Mouse (Mus musculus): ENCODE results near the gene Npas1. TPM values are rescaled to one million over a fixed set of nuclear protein-coding genes. Genes with fewer than 3 reads are reported as not detected.

Gene Npas1
- polyA plus RNA-seq, 1 experiment, result 0.28 TPM

DNA sequence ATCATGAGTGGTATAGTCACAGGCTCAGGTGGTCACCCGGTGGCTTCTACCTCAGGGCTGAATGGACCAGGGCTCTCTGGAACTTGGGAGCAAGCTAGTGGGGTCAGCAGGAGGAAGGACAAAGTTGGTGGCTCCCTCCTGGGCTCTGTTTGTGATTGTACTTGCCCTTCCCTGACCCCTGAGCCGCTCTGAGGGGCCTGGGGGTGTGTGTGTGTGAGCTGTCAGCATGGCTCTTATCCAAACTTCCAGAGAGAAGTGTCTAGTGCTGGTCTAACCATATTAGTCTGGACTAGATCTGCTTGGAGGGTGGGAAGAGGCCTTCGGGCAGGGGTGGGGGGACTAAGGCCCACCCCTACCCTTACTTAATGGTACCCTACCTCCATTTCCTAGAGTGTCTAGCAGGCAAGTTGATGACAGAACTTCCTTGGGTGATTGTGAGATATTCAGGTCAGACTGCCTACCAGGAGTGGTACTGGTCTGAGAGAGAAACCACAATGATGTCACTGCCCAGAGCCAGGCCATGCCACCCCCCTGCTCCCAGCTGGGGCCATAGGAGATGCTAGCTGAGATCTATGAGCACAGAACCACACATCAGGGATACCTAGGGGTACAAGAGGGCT lies 44.1 kb downstream of the Npas1 start:
- H3K27ac ChIP-seq (ENCODE audit: control insufficient read depth, insufficient read depth, low read length), result no peak overlapping the region
- no peak for DNase-seq
- H3K4me3 ChIP-seq (ENCODE audit: control insufficient read depth, insufficient read depth, low read length), result no peak overlapping the region
- no peaks in the 10 kb centered on the region for H3K27me3 ChIP-seq (ENCODE audit: control insufficient read depth, insufficient read depth, low read length)
- TF ChIP-seq CTCF (IDR thresholded peaks at IDR 0.05; ENCODE audit: borderline replicate concordance, control insufficient read depth, extremely low read depth, insufficient read depth, low read length, poor library complexity) (no peak), POLR2A (IDR thresholded peaks at IDR 0.05; ENCODE audit: control insufficient read depth, extremely low read depth, insufficient read depth, low read length, poor library complexity) (no peak)
- H3K4me1 ChIP-seq (replicated peaks; ENCODE audit: control insufficient read depth, insufficient read depth, low read length), result no peaks in the 10 kb centered on the region
- H3K36me3 ChIP-seq (ENCODE audit: control insufficient read depth, insufficient read depth, low read length), result peaks cover 75% of the 10 kb centered on the region
- 94% methylated on average over 3 of the region's 3 CpGs for WGBS

DNA sequence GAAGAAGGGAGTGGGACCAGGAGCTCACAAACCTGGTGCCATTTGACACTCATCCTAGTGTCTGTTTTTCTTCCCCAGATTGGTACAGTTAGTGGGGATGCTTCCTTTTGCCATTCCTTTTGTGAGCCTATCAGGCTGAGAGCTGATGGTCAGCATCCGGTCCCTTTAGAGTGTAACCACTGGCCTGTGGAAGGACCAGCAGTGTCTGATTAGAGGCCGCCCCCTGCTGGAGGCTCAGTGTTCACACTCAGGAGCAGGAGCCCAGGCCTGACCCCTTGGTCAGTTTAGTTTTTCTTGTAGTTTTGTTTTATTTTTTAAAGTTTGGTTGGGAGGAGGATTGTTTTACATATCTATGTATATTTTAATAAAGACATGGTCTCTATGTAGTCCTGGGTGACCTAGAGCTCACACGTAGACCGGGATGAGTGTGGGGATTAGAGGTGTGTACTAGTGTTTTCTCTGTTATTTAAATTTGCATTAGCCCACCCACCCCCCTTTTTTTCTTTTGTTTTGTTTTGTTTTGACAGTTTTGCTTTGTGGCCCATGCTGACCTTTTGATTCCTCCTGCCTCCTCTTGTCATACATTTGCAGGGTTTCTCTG lies 51.3 kb downstream of the Npas1 start:
- no peaks in the 10 kb centered on the region for H3K27me3 ChIP-seq (ENCODE audit: control insufficient read depth, insufficient read depth, low read length)

DNA sequence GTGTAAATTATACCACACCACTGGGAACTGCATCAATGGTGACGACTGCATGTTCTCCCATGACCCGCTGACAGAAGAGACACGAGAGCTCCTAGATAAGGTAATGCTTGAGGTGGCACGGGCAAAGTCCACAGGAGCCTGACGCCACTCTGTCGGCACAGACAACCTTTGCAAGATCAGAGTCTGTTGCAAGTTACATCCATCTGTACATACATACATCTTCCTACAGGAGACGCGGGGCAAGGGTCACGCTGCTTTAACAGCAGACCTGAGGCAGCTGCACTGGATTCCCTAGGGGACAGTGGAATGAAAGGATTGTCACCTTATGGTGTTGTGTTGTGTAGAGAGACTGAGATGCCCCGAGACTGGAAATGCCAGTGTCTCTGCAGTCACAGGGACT lies 51.8 kb downstream of the Npas1 start:
- 96% methylated on average over 10 of the region's 10 CpGs for WGBS
- Histone ChIP-seq H3K36me3 (ENCODE audit: control insufficient read depth, insufficient read depth, low read length) (peaks cover 90% of the 10 kb centered on the region), H3K27me3 (ENCODE audit: control insufficient read depth, insufficient read depth, low read length) (no peaks in the 10 kb centered on the region)

More for the DNA sequence above, 51.3 kb downstream of the Npas1 start:
- Histone ChIP-seq H3K4me1 (replicated peaks; ENCODE audit: control insufficient read depth, insufficient read depth, low read length) (no peaks in the 10 kb centered on the region), H3K36me3 (ENCODE audit: control insufficient read depth, insufficient read depth, low read length) (peaks cover 90% of the 10 kb centered on the region), H3K27ac (ENCODE audit: control insufficient read depth, insufficient read depth, low read length) (no peak overlapping the region), H3K4me3 (ENCODE audit: control insufficient read depth, insufficient read depth, low read length) (no peak overlapping the region)
- DNase-seq, result peak; percentile 72
- TF ChIP-seq POLR2A (IDR thresholded peaks at IDR 0.05; ENCODE audit: control insufficient read depth, extremely low read depth, insufficient read depth, low read length, poor library complexity) (no peak), CTCF (IDR thresholded peaks at IDR 0.05; ENCODE audit: borderline replicate concordance, control insufficient read depth, extremely low read depth, insufficient read depth, low read length, poor library complexity) (peak; percentile 90)
- 81% methylated on average over 4 of the region's 4 CpGs for WGBS

GRCm38 (mm10) chr7:16423731-16424130 lies 53.8 kb downstream of the Npas1 start:
- TF ChIP-seq CTCF (IDR thresholded peaks at IDR 0.05; ENCODE audit: borderline replicate concordance, control insufficient read depth, extremely low read depth, insufficient read depth, low read length, poor library complexity), result no peak
- TF ChIP-seq POLR2A (IDR thresholded peaks at IDR 0.05; ENCODE audit: control insufficient read depth, extremely low read depth, insufficient read depth, low read length, poor library complexity), result no peak
- 94% methylated on average over 9 of the region's 9 CpGs for WGBS
- H3K27me3 ChIP-seq (ENCODE audit: control insufficient read depth, insufficient read depth, low read length), result no peaks in the 10 kb centered on the region
- H3K4me3 ChIP-seq (ENCODE audit: control insufficient read depth, insufficient read depth, low read length), result no peak overlapping the region
- no peaks in the 10 kb centered on the region for H3K4me1 ChIP-seq (replicated peaks; ENCODE audit: control insufficient read depth, insufficient read depth, low read length)
- H3K36me3 ChIP-seq (ENCODE audit: control insufficient read depth, insufficient read depth, low read length), result peaks cover 90% of the 10 kb centered on the region
- no peak overlapping the region for H3K27ac ChIP-seq (ENCODE audit: control insufficient read depth, insufficient read depth, low read length)
- DNase-seq, result no peak

More for the DNA sequence above, 51.8 kb downstream of the Npas1 start:
- TF ChIP-seq CTCF (IDR thresholded peaks at IDR 0.05; ENCODE audit: borderline replicate concordance, control insufficient read depth, extremely low read depth, insufficient read depth, low read length, poor library complexity) (no peak), POLR2A (IDR thresholded peaks at IDR 0.05; ENCODE audit: control insufficient read depth, extremely low read depth, insufficient read depth, low read length, poor library complexity) (no peak)
- no peak for DNase-seq
- H3K4me1 ChIP-seq (replicated peaks; ENCODE audit: control insufficient read depth, insufficient read depth, low read length), result no peaks in the 10 kb centered on the region
- no peak overlapping the region for H3K4me3 ChIP-seq (ENCODE audit: control insufficient read depth, insufficient read depth, low read length)
- H3K27ac ChIP-seq (ENCODE audit: control insufficient read depth, insufficient read depth, low read length), result no peak overlapping the region

DNA sequence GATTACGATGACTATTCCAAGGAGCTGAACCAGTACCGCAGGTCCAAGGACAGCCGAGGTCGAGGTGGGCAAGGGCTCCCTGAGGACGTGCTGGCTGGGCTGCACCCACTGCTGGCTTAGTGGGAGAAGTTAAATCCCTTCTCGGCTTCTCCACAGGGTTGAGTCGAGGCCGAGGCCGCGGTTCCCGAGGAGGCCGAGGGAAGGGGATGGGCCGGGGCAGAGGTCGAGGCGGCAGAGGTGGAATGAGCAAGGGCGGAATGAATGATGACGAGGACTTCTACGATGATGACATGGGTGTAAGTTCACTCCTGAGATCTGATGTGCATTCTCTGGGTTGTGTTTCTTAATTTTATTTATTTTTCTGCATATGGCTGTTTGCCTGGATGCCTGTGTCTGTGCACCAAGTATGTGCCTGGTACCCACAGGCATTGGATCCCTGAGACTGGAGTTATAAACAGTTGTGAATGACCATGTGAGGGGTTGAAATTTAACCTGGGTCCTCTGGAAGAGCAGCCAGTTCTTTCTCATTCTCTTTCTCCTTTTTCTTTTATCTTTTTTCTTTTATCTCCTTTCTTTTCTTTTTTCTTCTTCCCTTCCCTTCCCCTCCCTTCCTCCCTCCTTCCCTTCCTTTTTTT lies 55.2 kb downstream of the Npas1 start:
- Histone ChIP-seq H3K4me1 (replicated peaks; ENCODE audit: control insufficient read depth, insufficient read depth, low read length) (no peaks in the 10 kb centered on the region), H3K4me3 (ENCODE audit: control insufficient read depth, insufficient read depth, low read length) (no peak overlapping the region), H3K27me3 (ENCODE audit: control insufficient read depth, insufficient read depth, low read length) (no peaks in the 10 kb centered on the region), H3K36me3 (ENCODE audit: control insufficient read depth, insufficient read depth, low read length) (peaks cover 92% of the 10 kb centered on the region), H3K27ac (ENCODE audit: control insufficient read depth, insufficient read depth, low read length) (no peak overlapping the region)
- 97% methylated on average over 18 of the region's 18 CpGs for WGBS
- no peak for TF ChIP-seq POLR2A (IDR thresholded peaks at IDR 0.05; ENCODE audit: control insufficient read depth, extremely low read depth, insufficient read depth, low read length, poor library complexity)
- no peak for TF ChIP-seq CTCF (IDR thresholded peaks at IDR 0.05; ENCODE audit: borderline replicate concordance, control insufficient read depth, extremely low read depth, insufficient read depth, low read length, poor library complexity)
- DNase-seq, result no peak

DNA sequence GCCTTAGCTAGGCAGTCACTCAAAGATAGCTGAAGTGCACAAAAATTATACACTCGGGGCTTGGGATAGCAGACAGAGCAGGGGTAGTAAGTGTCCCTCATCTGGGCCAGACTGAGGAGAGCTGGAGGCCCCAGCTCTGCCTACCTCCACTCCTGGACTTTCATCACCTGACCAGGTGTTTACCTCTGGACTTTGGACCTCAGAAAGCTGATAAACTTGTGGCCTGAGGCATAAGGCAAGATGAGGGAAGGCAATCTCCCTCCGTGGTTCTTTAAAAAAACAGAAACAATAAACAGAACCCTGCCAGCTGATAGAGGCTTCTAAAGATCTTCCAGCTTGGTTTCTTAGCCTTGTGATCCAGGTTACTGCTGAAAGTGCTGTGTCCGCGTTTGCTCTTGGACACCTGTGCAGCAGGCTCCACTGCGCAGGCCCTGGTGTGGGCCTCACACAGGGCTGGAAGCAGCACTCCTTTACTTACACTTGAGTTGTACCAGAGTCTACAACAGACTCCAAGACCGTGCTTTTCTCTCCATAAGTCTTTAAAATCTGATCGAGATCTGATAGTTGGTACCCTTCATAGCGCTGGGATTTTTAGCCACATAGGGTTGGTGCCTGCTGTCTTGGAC lies 56.9 kb downstream of the Npas1 start:
- H3K27me3 ChIP-seq (ENCODE audit: control insufficient read depth, insufficient read depth, low read length), result no peaks in the 10 kb centered on the region
- no peak for DNase-seq
- H3K4me1 ChIP-seq (replicated peaks; ENCODE audit: control insufficient read depth, insufficient read depth, low read length), result no peaks in the 10 kb centered on the region
- no peak overlapping the region for H3K27ac ChIP-seq (ENCODE audit: control insufficient read depth, insufficient read depth, low read length)
- no peak overlapping the region for H3K4me3 ChIP-seq (ENCODE audit: control insufficient read depth, insufficient read depth, low read length)
- 96% methylated on average over 8 of the region's 8 CpGs for WGBS
- TF ChIP-seq CTCF (IDR thresholded peaks at IDR 0.05; ENCODE audit: borderline replicate concordance, control insufficient read depth, extremely low read depth, insufficient read depth, low read length, poor library complexity), result no peak
- no peak for TF ChIP-seq POLR2A (IDR thresholded peaks at IDR 0.05; ENCODE audit: control insufficient read depth, extremely low read depth, insufficient read depth, low read length, poor library complexity)
- peaks cover 92% of the 10 kb centered on the region for H3K36me3 ChIP-seq (ENCODE audit: control insufficient read depth, insufficient read depth, low read length)
